Mouse (Mus musculus): ENCODE results near the gene Camk2n2.

- no peak for TF ChIP-seq POLR2A (IDR thresholded peaks at IDR 0.05; ENCODE audit: low read depth, low read length)
- TF ChIP-seq CTCF (IDR thresholded peaks at IDR 0.05; ENCODE audit: borderline replicate concordance, insufficient read depth, low read length), result no peak
Measured at GRCm38 (mm10) chr16:20589939-20590679, 31.0 kb downstream of the Camk2n2 start.
